Mouse (Mus musculus) embryonic facial prominence, embryonic 12.5 days (tissue): Measurements from ENCODE around the gene Zfp36l2. TPM values are rescaled to one million over a fixed set of nuclear protein-coding genes. Genes with fewer than 3 reads are reported as not detected.

Experiments
- ATAC-seq: fragments of 200-750 bp; cut with Nextera tagmentation; 2 replicates; pipeline ENCODE4 v1.8.0; 2017; ENCODE audit not compliant: insufficient number of reproducible peaks, insufficient read depth, low FRiP score, low TSS enrichment
- H3K27ac ChIP-seq: fragments of 300-500 bp; sonication (generic); 2 replicates; pipeline ENCODE4 v1.5.1; 2016; ENCODE audit warnings: mild to moderate bottlenecking
- H3K27me3 ChIP-seq: fragments of 300-500 bp; sonication (generic); 2 replicates; pipeline ENCODE4 v1.6.1; 2016; ENCODE audit warnings: mild to moderate bottlenecking, moderate library complexity
- H3K36me3 ChIP-seq: fragments of 300-500 bp; sonication (generic); 2 replicates; pipeline ENCODE4 v1.6.1; 2016; ENCODE audit warnings: mild to moderate bottlenecking
- H3K4me1 ChIP-seq: fragments of 300-500 bp; sonication (generic); 2 replicates; pipeline ENCODE4 v1.6.1; 2016
- H3K4me2 ChIP-seq: fragments of 300-500 bp; sonication (generic); replicated peaks from 2 replicates; pipeline ENCODE4 v1.6.1; 2016; ENCODE audit warnings: mild to moderate bottlenecking, moderate library complexity
- H3K4me3 ChIP-seq: fragments of 300-500 bp; sonication (generic); 2 replicates; pipeline ENCODE4 v1.5.1; 2016; ENCODE audit warnings: mild to moderate bottlenecking
- H3K9ac ChIP-seq: fragments of 300-500 bp; sonication (generic); 2 replicates; pipeline ENCODE4 v1.6.1; 2016; ENCODE audit warnings: mild to moderate bottlenecking, moderate library complexity
- H3K9me3 ChIP-seq: fragments of 300-500 bp; sonication (generic); 2 replicates; pipeline ENCODE4 v1.6.1; 2016; ENCODE audit warnings: mild to moderate bottlenecking, moderate library complexity
- WGBS: fragments of 180-500 bp; shearing (Covaris S2); methylation state at CpG from one replicate; pipeline ENCODE4 v1.1.7; 2016; 5-methylcytosine and 5-hydroxymethylcytosine counted together
- polyA plus RNA-seq: library from polyadenylated mRNA; unstranded; fragments of >200 nt; fragmentation: Nextera tagmentation; extraction: Ambion mirVana; gene quantifications from 2 replicates; pipeline ENCODE4 v1.2.1, GENCODE M21; 2016

Zfp36l2 gene
- polyA plus RNA-seq, 1 experiment from 2014 or later: 26.3 TPM

- Histone ChIP-seq H3K9ac (no peak overlapping the region), H3K36me3 (no peaks in the 10 kb centered on the region), H3K27me3 (0 out of 2 replicates have a peak, but pooled peaks cover 13% of the 10 kb centered on the region), H3K4me1 (peaks cover 11% of the 10 kb centered on the region; the same call in 1 of the 2 replicates), H3K4me3 (no peak overlapping the region), H3K27ac (no peak overlapping the region), H3K4me2 (no peak overlapping the region), H3K9me3 (no peaks in the 10 kb centered on the region)
- no peak for ATAC-seq
- 38% methylated on average over 13 of the region's 13 CpGs for WGBS
Observed at GRCm38 (mm10) chr17:84156227-84156573, 31.5 kb downstream of the Zfp36l2 start.

DNA sequence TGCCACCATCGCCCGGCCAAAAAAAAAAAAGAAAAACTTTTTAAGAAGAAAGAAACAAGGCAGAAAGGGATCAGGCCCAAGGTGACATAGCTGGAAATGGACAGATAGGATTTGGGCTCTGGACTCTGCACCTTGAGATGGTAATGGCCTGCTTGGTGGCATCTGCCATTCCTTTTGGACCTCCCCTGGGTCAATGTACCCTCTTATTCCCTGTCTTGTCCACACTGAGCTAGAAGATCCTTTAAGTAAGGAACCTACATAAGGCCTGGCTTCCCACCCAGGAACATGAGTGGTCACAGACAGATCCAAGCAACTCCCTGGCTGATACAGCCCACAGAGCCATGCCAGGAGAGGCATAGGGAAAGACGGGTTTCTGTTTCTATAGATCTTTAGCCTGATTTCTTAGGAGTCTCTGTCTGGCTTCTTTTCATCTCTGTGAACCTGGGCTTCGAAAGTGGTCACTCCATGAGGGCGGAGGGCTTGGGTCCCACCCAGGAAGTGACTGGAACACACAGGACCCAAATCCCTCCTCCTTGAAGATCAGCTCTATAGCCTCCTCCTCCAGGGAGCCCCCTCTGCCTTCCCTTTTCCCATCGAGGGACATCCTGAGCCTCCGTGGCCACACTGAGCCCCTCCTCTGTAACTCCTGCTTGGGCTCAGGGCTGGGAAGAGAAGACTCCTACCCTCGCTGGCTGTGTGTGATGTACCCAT, 32.1 kb downstream of the Zfp36l2 start:
- Histone ChIP-seq H3K4me1 (0 out of 2 replicates have a peak, but pooled peaks cover 10% of the 10 kb centered on the region), H3K27ac (no peak overlapping the region), H3K36me3 (no peaks in the 10 kb centered on the region), H3K27me3 (0 out of 2 replicates have a peak, but pooled peaks cover 13% of the 10 kb centered on the region), H3K4me3 (no peak overlapping the region), H3K4me2 (no peak overlapping the region), H3K9ac (no peak overlapping the region), H3K9me3 (no peaks in the 10 kb centered on the region)
- ATAC-seq: no peak
- WGBS: 81% methylated on average over 8 of the region's 8 CpGs

- WGBS: 87% methylated on average over 6 of the region's 6 CpGs
- Histone ChIP-seq H3K27me3 (0 out of 2 replicates have a peak, but pooled peaks cover 13% of the 10 kb centered on the region), H3K27ac (no peak overlapping the region), H3K9me3 (no peaks in the 10 kb centered on the region), H3K4me2 (no peak overlapping the region), H3K9ac (no peak overlapping the region), H3K36me3 (no peaks in the 10 kb centered on the region), H3K4me3 (no peak overlapping the region), H3K4me1 (0 out of 2 replicates have a peak, but pooled peaks cover 10% of the 10 kb centered on the region)
- no peak for ATAC-seq
Observed at GRCm38 (mm10) chr17:84155029-84155338, 32.8 kb downstream of the Zfp36l2 start.

DNA sequence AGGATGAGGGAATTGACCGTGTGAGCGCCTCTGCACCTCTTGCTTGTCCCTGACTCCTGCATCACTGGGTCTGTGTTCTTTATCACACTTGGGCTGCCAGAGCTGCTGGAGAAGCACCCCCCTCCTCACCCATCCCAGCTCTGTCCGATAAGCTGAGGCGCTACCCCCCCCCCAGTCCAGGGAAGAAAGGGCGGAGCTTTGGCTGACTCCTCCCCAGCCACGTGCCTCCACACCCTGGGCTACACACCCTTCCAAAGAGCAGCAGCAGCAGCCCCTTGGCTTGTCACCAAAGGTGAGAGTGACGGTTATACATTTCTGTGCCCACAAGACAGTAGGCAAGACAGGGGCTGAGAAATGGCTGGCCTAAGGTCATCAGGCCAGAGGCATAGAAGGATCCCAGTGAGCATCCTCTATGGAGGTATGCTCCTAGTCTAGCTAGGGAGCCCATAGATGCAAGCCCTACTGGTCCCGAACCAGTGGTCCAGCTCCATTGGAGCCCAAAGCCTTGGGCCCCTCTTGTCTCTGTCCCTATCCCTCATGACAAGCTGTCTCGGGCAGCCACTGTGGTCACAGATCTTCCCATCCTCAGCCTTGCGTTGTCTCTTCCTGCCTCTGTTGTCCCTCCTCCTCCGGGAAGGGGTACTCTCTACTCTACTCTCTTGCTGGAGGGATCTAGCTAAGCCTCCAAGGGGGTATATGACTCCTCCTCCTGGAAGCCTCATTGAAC, 33.3 kb downstream of the Zfp36l2 start:
- H3K4me2 ChIP-seq: no peak overlapping the region
- H3K4me1 ChIP-seq: peaks cover 12% of the 10 kb centered on the region; the same call in 1 of the 2 replicates
- no peak overlapping the region for H3K4me3 ChIP-seq
- no peaks in the 10 kb centered on the region for H3K9me3 ChIP-seq
- ATAC-seq: no peak
- H3K9ac ChIP-seq: no peak overlapping the region
- H3K27me3 ChIP-seq: 0 out of 2 replicates have a peak, but pooled peaks cover 13% of the 10 kb centered on the region
- H3K36me3 ChIP-seq: no peaks in the 10 kb centered on the region
- 90% methylated on average over 11 of the region's 11 CpGs for WGBS
- H3K27ac ChIP-seq: no peak overlapping the region

- Histone ChIP-seq H3K27ac (no peak overlapping the region), H3K4me2 (no peak overlapping the region), H3K36me3 (no peaks in the 10 kb centered on the region), H3K27me3 (0 out of 2 replicates have a peak, but pooled peaks cover 13% of the 10 kb centered on the region), H3K4me3 (no peak overlapping the region), H3K9me3 (no peaks in the 10 kb centered on the region), H3K4me1 (peaks cover 24% of the 10 kb centered on the region), H3K9ac (no peak overlapping the region)
- WGBS: 78% methylated on average over 12 of the region's 12 CpGs
- ATAC-seq: no peak
Observed at GRCm38 (mm10) chr17:84152976-84153786, 34.6 kb downstream of the Zfp36l2 start.

GRCm38 (mm10) chr17:84152206-84152975, 35.4 kb downstream of the Zfp36l2 start:
- H3K9ac ChIP-seq: no peak overlapping the region
- ATAC-seq: no peak
- H3K4me3 ChIP-seq: no peak overlapping the region
- peaks cover 23% of the 10 kb centered on the region for H3K4me1 ChIP-seq
- 40% methylated on average over 6 of the region's 6 CpGs for WGBS
- H3K4me2 ChIP-seq: no peak overlapping the region
- H3K9me3 ChIP-seq: no peaks in the 10 kb centered on the region
- H3K27me3 ChIP-seq: 0 out of 2 replicates have a peak, but pooled peaks cover 13% of the 10 kb centered on the region
- H3K27ac ChIP-seq: no peak overlapping the region
- H3K36me3 ChIP-seq: no peaks in the 10 kb centered on the region

DNA sequence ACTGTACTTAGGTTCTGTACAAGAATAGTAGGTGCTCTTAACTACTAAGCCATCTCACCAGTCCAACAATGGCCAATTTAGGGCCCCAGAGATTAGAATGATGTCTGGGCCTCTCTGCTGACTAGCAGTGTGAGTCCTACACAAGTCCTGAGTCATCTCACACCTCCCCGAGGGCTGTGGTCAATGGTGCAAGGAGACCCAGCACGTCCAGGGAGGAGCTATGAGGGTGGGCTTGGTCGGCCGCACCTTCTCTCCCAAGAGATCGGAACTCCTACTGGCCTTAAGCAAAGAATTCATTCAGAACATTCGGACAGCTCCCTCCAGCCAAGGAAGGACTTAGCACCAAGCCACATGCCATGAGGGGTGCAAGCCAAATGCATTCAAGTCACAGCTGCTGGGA, 36.4 kb downstream of the Zfp36l2 start:
- H3K4me2 ChIP-seq: no peak overlapping the region
- 66% methylated on average over 6 of the region's 6 CpGs for WGBS
- H3K9ac ChIP-seq: no peak overlapping the region
- H3K9me3 ChIP-seq: no peaks in the 10 kb centered on the region
- no peak overlapping the region for H3K4me3 ChIP-seq
- peaks cover 33% of the 10 kb centered on the region for H3K4me1 ChIP-seq
- 0 out of 2 replicates have a peak, but pooled peaks cover 5% of the 10 kb centered on the region for H3K27me3 ChIP-seq
- H3K36me3 ChIP-seq: no peaks in the 10 kb centered on the region
- no peak overlapping the region for H3K27ac ChIP-seq
- ATAC-seq: no peak

- peaks cover 39% of the 10 kb centered on the region for H3K4me1 ChIP-seq
- H3K4me2 ChIP-seq: no peak overlapping the region
- no peak overlapping the region for H3K27ac ChIP-seq
- H3K9ac ChIP-seq: no peak overlapping the region
- H3K36me3 ChIP-seq: no peaks in the 10 kb centered on the region
- ATAC-seq: no peak
- 63% methylated on average over 8 of the region's 8 CpGs for WGBS
- no peaks in the 10 kb centered on the region for H3K9me3 ChIP-seq
- H3K27me3 ChIP-seq: no peaks in the 10 kb centered on the region
- H3K4me3 ChIP-seq: no peak overlapping the region
Observed at GRCm38 (mm10) chr17:84150291-84150690, 37.5 kb downstream of the Zfp36l2 start.

- 39% methylated on average over 5 of the region's 5 CpGs for WGBS
Observed at GRCm38 (mm10) chr17:84149566-84149965, 38.2 kb downstream of the Zfp36l2 start.

GRCm38 (mm10) chr17:84148499-84149484, 39.0 kb downstream of the Zfp36l2 start:
- Histone ChIP-seq H3K36me3 (no peaks in the 10 kb centered on the region), H3K27me3 (no peaks in the 10 kb centered on the region), H3K4me3 (no peak overlapping the region), H3K27ac (peak overlapping the region; percentile 46), H3K4me2 (no peak overlapping the region), H3K9me3 (no peaks in the 10 kb centered on the region), H3K4me1 (peaks cover 40% of the 10 kb centered on the region), H3K9ac (no peak overlapping the region)
- peak; percentile 45; the same call in 1 of the 2 replicates for ATAC-seq
- 25% methylated on average over 11 of the region's 11 CpGs for WGBS

More at GRCm38 (mm10) chr17:84149566-84149965, 38.2 kb downstream of the Zfp36l2 start:
- no peaks in the 10 kb centered on the region for H3K9me3 ChIP-seq
- no peak overlapping the region for H3K4me2 ChIP-seq
- no peaks in the 10 kb centered on the region for H3K27me3 ChIP-seq
- H3K36me3 ChIP-seq: no peaks in the 10 kb centered on the region
- peaks cover 40% of the 10 kb centered on the region for H3K4me1 ChIP-seq
- H3K4me3 ChIP-seq: no peak overlapping the region
- no peak for ATAC-seq
- no peak overlapping the region for H3K9ac ChIP-seq
- no peak overlapping the region; the same call in 1 of the 2 replicates for H3K27ac ChIP-seq
